Mouse (Mus musculus): Measurements from ENCODE around the gene Slc38a10. TPM values are rescaled to one million over a fixed set of nuclear protein-coding genes. Genes with fewer than 3 reads are reported as not detected.

The Slc38a10 gene
- polyA plus RNA-seq, 1 experiment from 2014 or later, result 42.3 TPM

- 79% methylated on average over 5 of the region's 5 CpGs for WGBS
- H3K9ac ChIP-seq (ENCODE audit: low read length), result no peak overlapping the region
- H3K36me3 ChIP-seq (ENCODE audit: control insufficient read depth, insufficient read depth, low read length), result no peaks in the 10 kb centered on the region
- TF ChIP-seq CTCF (IDR thresholded peaks at IDR 0.05; ENCODE audit: low read depth) (no peak), EP300 (optimal IDR thresholded peaks at IDR 0.05) (no peak)
- ATAC-seq (ENCODE audit: low FRiP score, low TSS enrichment) (no peak), DNase-seq (ENCODE audit: low spot score) (no peak)
- H3K27ac ChIP-seq (replicated peaks), result no peak overlapping the region
- no peak overlapping the region for H3K4me2 ChIP-seq (replicated peaks; ENCODE audit: low read depth)
- no peaks in the 10 kb centered on the region for H3K4me1 ChIP-seq (replicated peaks; ENCODE audit: control insufficient read depth, insufficient read depth)
- H3K9me3 ChIP-seq (ENCODE audit: control insufficient read depth, low read length), result no peaks in the 10 kb centered on the region
- no peak overlapping the region for H3K4me3 ChIP-seq (ENCODE audit: low read depth, low read length)
- no peaks in the 10 kb centered on the region for H3K27me3 ChIP-seq (ENCODE audit: control insufficient read depth, insufficient read depth, low read length)
Measured at GRCm38 (mm10) chr11:120063326-120063725, 87.8 kb downstream of the Slc38a10 start.

GRCm38 (mm10) chr11:120060634-120061033 lies 90.5 kb downstream of the Slc38a10 start:
- 60% methylated on average over 8 of the region's 8 CpGs for WGBS
- no peak for ATAC-seq (ENCODE audit: low FRiP score, low TSS enrichment)
- no peak for TF ChIP-seq CTCF (IDR thresholded peaks at IDR 0.05; ENCODE audit: low read depth)
- no peak for TF ChIP-seq EP300 (optimal IDR thresholded peaks at IDR 0.05)

GRCm38 (mm10) chr11:120055953-120056732 lies 95.0 kb downstream of the Slc38a10 start:
- Histone ChIP-seq H3K27ac (replicated peaks) (no peak overlapping the region), H3K4me1 (replicated peaks; ENCODE audit: control insufficient read depth, insufficient read depth) (peaks cover 3% of the 10 kb centered on the region; the same call in 1 of the 2 replicates), H3K9me3 (ENCODE audit: control insufficient read depth, low read length) (no peaks in the 10 kb centered on the region), H3K4me3 (ENCODE audit: low read depth, low read length) (no peak overlapping the region), H3K9ac (ENCODE audit: low read length) (no peak overlapping the region), H3K36me3 (ENCODE audit: control insufficient read depth, insufficient read depth, low read length) (no peaks in the 10 kb centered on the region), H3K27me3 (ENCODE audit: control insufficient read depth, insufficient read depth, low read length) (no peaks in the 10 kb centered on the region), H3K4me2 (replicated peaks; ENCODE audit: low read depth) (no peak overlapping the region)
- no peak for TF ChIP-seq CTCF (IDR thresholded peaks at IDR 0.05; ENCODE audit: low read depth)
- no peak for TF ChIP-seq EP300 (optimal IDR thresholded peaks at IDR 0.05)
- no peak for DNase-seq (ENCODE audit: low spot score)
- WGBS, result 80% methylated on average over 12 of the region's 12 CpGs
- no peak for ATAC-seq (ENCODE audit: low FRiP score, low TSS enrichment)

More at GRCm38 (mm10) chr11:120060634-120061033, 90.5 kb downstream of the Slc38a10 start:
- no peak for DNase-seq (ENCODE audit: low spot score)
- no peak overlapping the region for H3K4me2 ChIP-seq (replicated peaks; ENCODE audit: low read depth)
- no peak overlapping the region for H3K4me3 ChIP-seq (ENCODE audit: low read depth, low read length)
- no peaks in the 10 kb centered on the region for H3K36me3 ChIP-seq (ENCODE audit: control insufficient read depth, insufficient read depth, low read length)
- no peaks in the 10 kb centered on the region for H3K9me3 ChIP-seq (ENCODE audit: control insufficient read depth, low read length)
- no peaks in the 10 kb centered on the region for H3K4me1 ChIP-seq (replicated peaks; ENCODE audit: control insufficient read depth, insufficient read depth)
- H3K27me3 ChIP-seq (ENCODE audit: control insufficient read depth, insufficient read depth, low read length), result no peaks in the 10 kb centered on the region
- no peak overlapping the region for H3K9ac ChIP-seq (ENCODE audit: low read length)
- H3K27ac ChIP-seq (replicated peaks), result no peak overlapping the region

Small RNA genes within 50 kb of the gene (microRNA-seq; reads per million reads assigned to microRNA genes)
- gene Gm25948, result not detected

Other genes with a start within 250 kb of the Slc38a10 start
- gene Chmp6, start 237.9 kb downstream of the Slc38a10 start, polyA plus RNA-seq (2015; fragmentation: Nextera tagmentation; extraction: Ambion mirVana), result 84.5 and 85.3 TPM in 2 replicates
- 35.1 and 39.2 TPM in 2 replicates for gene Baiap2, start 208.6 kb downstream of the Slc38a10 start, polyA plus RNA-seq (2015; fragmentation: Nextera tagmentation; extraction: Ambion mirVana)
- gene Aatk, start 104.2 kb downstream of the Slc38a10 start, polyA plus RNA-seq (2015; fragmentation: Nextera tagmentation; extraction: Ambion mirVana), result 1.6 and 2.1 TPM in 2 replicates
- 5.8 and 6.3 TPM in 2 replicates for gene Cep131, start 64.5 kb downstream of the Slc38a10 start, polyA plus RNA-seq (2015; fragmentation: Nextera tagmentation; extraction: Ambion mirVana)
- 8.3 and 11.5 TPM in 2 replicates for gene Tepsin, start 52.6 kb downstream of the Slc38a10 start, polyA plus RNA-seq (2015; fragmentation: Nextera tagmentation; extraction: Ambion mirVana)
- gene Ndufaf8, start 52.4 kb downstream of the Slc38a10 start, polyA plus RNA-seq (2015; fragmentation: Nextera tagmentation; extraction: Ambion mirVana), result 84.8 and 84.9 TPM in 2 replicates
- 2.7 and 2.9 TPM in 2 replicates for gene Bahcc1, start 81.6 kb upstream of the Slc38a10 start, polyA plus RNA-seq (2015; fragmentation: Nextera tagmentation; extraction: Ambion mirVana)
- gene Actg1, start 197.2 kb upstream of the Slc38a10 start, polyA plus RNA-seq (2015; fragmentation: Nextera tagmentation; extraction: Ambion mirVana), result 2,268 and 2,377 TPM in 2 replicates
- gene Fscn2, start 210.2 kb upstream of the Slc38a10 start, polyA plus RNA-seq (2015; fragmentation: Nextera tagmentation; extraction: Ambion mirVana), result 0.41 and 0.47 TPM in 2 replicates
- gene Faap100, start 227.4 kb upstream of the Slc38a10 start, polyA plus RNA-seq (2015; fragmentation: Nextera tagmentation; extraction: Ambion mirVana), result 14.3 and 15.3 TPM in 2 replicates

All from stomach, postnatal 0 days (tissue).